Mouse (Mus musculus) intestine, embryonic 16.5 days (tissue): ENCODE data around the gene Clasp2. TPM values are rescaled to one million over a fixed set of nuclear protein-coding genes. Genes with fewer than 3 reads are reported as not detected.
A peak's percentile ranks its signal among the peaks of the same experiment; 100 is the strongest.

Experiments
- ATAC-seq: fragments of 200-750 bp; cut with Nextera tagmentation; 2 replicates; pipeline ENCODE4 v1.8.0; 2017; ENCODE audit warnings: moderate TSS enrichment, moderate library complexity
- H3K27ac ChIP-seq: fragments of 300-500 bp; sonication (generic); 2 replicates; pipeline ENCODE4 v1.5.1; 2014; ENCODE audit warnings: mild to moderate bottlenecking, low read length
- H3K27me3 ChIP-seq: fragments of 300-500 bp; sonication (generic); replicated peaks from 2 replicates; pipeline ENCODE4 v1.6.1; 2014; ENCODE audit warnings: low read length, control low read depth, mixed read lengths; ENCODE audit not compliant: control insufficient read depth, insufficient read depth
- H3K36me3 ChIP-seq: fragments of 300-500 bp; sonication (generic); 2 replicates; pipeline ENCODE4 v1.6.1; 2014; ENCODE audit warnings: low read length, control low read depth; ENCODE audit not compliant: control insufficient read depth, insufficient read depth
- H3K4me1 ChIP-seq: fragments of 300-500 bp; sonication (generic); 2 replicates; pipeline ENCODE4 v1.6.1; 2014; ENCODE audit warnings: low read length, control low read depth, mixed read lengths; ENCODE audit not compliant: control insufficient read depth, insufficient read depth
- H3K4me2 ChIP-seq: fragments of 300-500 bp; sonication (generic); 2 replicates; pipeline ENCODE4 v1.6.1; 2014; ENCODE audit warnings: low read depth, low read length, control low read depth
- H3K4me3 ChIP-seq: fragments of 300-500 bp; sonication (generic); 2 replicates; pipeline ENCODE4 v1.5.1; 2014; ENCODE audit warnings: mild to moderate bottlenecking, low read length
- H3K9ac ChIP-seq: fragments of 300-500 bp; sonication (generic); 2 replicates; pipeline ENCODE4 v1.6.1; 2014; ENCODE audit warnings: low read depth, low read length
- H3K9me3 ChIP-seq: fragments of 300-500 bp; sonication (generic); 2 replicates; pipeline ENCODE4 v1.6.1; 2016; ENCODE audit warnings: low read length, control low read depth; ENCODE audit not compliant: control insufficient read depth
- WGBS: fragments of 180-500 bp; shearing (Covaris S2); extraction: QIAGEN DNeasy Blood & Tissue Kit; methylation state at CpG from one replicate; pipeline ENCODE4 v1.1.7; 2014; 5-methylcytosine and 5-hydroxymethylcytosine counted together
- polyA plus RNA-seq: library from polyadenylated mRNA; unstranded; fragments of >200 nt; fragmentation: Nextera tagmentation; extraction: Ambion mirVana; gene quantifications from 2 replicates; pipeline ENCODE4 v1.2.1, GENCODE M21; 2015

Gene Clasp2
- polyA plus RNA-seq, 1 experiment from 2014 or later, result 13.4 TPM

DNA sequence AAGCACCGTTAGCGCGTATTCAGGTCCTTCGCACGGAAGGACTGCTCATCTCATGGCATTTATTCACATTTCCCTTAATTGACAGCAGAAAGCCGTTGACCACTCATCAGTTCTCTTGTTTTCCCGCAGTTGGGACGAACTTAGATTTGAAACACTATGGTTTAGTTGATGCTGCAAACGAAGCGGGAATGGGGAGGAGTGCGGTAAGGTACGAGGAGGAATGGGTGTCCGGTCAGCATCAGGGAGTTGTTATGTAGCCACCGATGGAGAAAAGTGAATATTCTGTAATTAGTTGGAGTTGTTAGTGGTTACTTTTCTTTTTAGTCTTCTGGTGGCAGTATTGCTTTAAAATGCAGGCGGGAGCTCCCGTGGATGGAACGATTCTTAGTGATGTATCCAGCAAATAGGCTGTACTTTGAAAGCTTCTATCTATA, 1.1 kb downstream of the Clasp2 start:
- H3K27ac ChIP-seq, result no peak overlapping the region
- 2% methylated on average over 17 of the region's 17 CpGs for WGBS

DNA sequence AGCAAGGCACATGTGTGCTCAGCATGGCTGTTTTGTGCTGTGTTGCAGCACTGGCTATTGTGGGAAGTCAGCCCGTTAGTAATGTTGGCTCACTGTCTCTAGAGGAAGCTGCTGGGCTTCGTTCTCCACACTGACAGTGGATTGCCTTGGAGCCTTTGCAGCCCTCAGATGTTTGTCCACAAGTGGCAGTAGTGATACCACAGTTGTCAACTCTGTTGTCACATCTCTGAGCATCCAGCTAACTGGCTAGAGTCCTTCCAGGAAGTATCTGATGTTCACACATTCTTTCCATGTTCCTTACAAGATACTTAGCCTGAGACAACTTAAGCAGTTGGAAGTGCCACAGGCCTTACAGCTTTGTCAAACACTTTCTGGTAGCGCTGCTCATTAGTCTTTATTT, 2.0 kb downstream of the Clasp2 start:
- Histone ChIP-seq H3K9me3 (no peaks in the 10 kb centered on the region), H3K27me3 (no peaks in the 10 kb centered on the region), H3K27ac (no peak overlapping the region), H3K4me1 (peaks cover 7% of the 10 kb centered on the region; the same call in 1 of the 2 replicates), H3K36me3 (no peaks in the 10 kb centered on the region), H3K4me3 (no peak overlapping the region), H3K9ac (peak overlapping the region; percentile 14; the same call in 1 of the 2 replicates), H3K4me2 (no peak overlapping the region)
- 59% methylated on average over 3 of the region's 3 CpGs for WGBS
- ATAC-seq, result no peak

More for the DNA sequence above, 1.1 kb downstream of the Clasp2 start:
- Histone ChIP-seq H3K27me3 (no peaks in the 10 kb centered on the region), H3K9ac (peak overlapping the region; percentile 84), H3K4me1 (peaks cover 7% of the 10 kb centered on the region; the same call in 1 of the 2 replicates), H3K9me3 (no peaks in the 10 kb centered on the region), H3K4me3 (peak overlapping the region; percentile 94), H3K36me3 (no peaks in the 10 kb centered on the region), H3K4me2 (peak overlapping the region; percentile 83)
- ATAC-seq, result no peak

DNA sequence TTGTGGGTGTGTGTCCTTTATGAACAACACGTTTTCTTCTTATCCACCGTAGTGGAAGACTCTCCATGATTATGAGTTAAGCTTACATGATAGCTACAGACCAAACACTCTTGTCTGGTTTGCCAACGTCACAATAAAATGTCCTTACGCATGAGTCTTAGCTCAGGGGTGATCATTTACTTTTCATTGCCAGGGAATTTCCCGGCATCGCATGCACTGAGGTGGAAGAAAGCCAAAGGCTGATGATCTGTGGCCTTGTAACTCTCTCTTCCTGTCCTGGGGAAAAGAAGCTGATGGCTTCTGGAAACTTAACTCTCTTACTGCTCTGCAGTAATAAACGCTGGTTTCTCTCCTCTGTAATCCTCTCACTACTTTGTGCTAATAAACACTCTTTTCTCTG, 8.1 kb downstream of the Clasp2 start:
- WGBS, result 66% methylated on average over 7 of the region's 7 CpGs

DNA sequence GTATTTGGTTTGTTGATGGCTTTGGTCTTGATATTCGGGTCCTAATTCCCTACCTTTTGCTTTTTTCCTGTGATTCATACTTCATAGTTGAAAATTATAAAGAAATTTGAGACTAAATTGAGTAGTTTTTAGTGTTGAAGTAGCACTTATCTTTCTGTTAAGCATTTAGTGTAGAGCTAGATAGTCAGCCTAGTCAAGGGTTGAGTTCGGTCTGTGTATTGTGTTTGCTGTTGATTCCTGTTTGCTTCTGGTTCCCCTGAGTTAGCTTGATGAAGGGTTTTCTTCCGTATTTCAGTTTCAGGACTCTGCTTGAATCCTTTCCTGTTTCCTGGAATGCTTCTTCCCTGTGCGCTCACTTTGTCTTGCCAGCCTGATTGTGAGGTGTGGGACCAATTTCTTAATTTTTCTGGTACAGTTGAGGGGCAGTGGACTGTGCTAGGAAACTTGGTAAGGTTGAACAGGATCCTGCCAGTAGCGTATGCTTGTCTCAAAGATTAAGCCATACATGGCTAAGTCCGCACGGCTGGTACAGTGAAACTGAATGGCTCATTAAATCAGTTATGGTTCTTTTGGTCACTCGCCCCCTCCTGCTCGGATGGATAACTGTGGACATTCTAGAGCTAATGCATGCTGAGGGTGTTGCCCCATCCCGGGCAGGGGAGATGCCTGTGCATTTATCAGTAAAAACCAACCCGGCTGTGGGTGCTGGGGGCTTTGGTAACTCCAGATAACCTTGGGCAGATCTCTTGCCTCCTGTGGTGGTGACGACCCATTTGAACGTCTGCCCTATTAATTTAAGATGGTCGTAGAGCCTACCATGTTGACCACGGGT, 14.8 kb downstream of the Clasp2 start:
- WGBS, result 88% methylated on average over 15 of the region's 15 CpGs
- Histone ChIP-seq H3K4me2 (no peak overlapping the region), H3K9me3 (0 out of 2 replicates have a peak, but pooled peaks cover 4% of the 10 kb centered on the region), H3K27me3 (no peaks in the 10 kb centered on the region), H3K4me1 (no peaks in the 10 kb centered on the region), H3K27ac (no peak overlapping the region), H3K4me3 (no peak overlapping the region), H3K36me3 (peaks cover 8% of the 10 kb centered on the region; the same call in 1 of the 2 replicates), H3K9ac (no peak overlapping the region)
- peak; percentile 26; the same call in 1 of the 2 replicates for ATAC-seq

More for the DNA sequence above, 8.1 kb downstream of the Clasp2 start:
- H3K9ac ChIP-seq, result no peak overlapping the region
- H3K9me3 ChIP-seq, result no peaks in the 10 kb centered on the region
- H3K4me2 ChIP-seq, result no peak overlapping the region
- H3K27ac ChIP-seq, result no peak overlapping the region
- no peaks in the 10 kb centered on the region for H3K27me3 ChIP-seq
- no peak overlapping the region for H3K4me3 ChIP-seq
- H3K36me3 ChIP-seq, result no peaks in the 10 kb centered on the region
- ATAC-seq, result no peak
- no peaks in the 10 kb centered on the region for H3K4me1 ChIP-seq

DNA sequence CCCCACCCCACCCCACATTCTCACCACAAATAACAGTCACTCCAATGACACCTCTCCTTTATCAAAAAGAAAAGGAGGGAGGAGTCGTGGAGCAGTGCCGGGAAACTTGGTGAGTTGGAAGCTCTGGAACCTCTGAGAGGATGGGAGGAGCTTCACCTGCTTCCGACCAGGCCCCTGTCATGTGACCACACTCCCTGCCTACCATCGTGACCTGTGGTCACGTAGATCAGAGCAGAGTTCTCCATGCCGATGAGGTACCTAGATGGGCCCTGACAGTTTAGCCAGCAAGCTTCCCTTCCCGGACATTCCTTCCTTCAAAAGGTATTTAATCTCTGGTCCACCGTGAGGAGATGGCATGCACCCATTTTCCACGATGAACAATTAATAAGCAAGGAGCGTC, 17.2 kb downstream of the Clasp2 start:
- WGBS, result 92% methylated on average over 10 of the region's 10 CpGs
- no peak overlapping the region for H3K9ac ChIP-seq
- H3K36me3 ChIP-seq, result peaks cover 8% of the 10 kb centered on the region; the same call in 1 of the 2 replicates
- H3K4me3 ChIP-seq, result no peak overlapping the region
- H3K4me1 ChIP-seq, result no peaks in the 10 kb centered on the region
- 0 out of 2 replicates have a peak, but pooled peaks cover 4% of the 10 kb centered on the region for H3K9me3 ChIP-seq
- no peaks in the 10 kb centered on the region for H3K27me3 ChIP-seq
- no peak overlapping the region for H3K27ac ChIP-seq
- no peak for ATAC-seq
- no peak overlapping the region for H3K4me2 ChIP-seq

DNA sequence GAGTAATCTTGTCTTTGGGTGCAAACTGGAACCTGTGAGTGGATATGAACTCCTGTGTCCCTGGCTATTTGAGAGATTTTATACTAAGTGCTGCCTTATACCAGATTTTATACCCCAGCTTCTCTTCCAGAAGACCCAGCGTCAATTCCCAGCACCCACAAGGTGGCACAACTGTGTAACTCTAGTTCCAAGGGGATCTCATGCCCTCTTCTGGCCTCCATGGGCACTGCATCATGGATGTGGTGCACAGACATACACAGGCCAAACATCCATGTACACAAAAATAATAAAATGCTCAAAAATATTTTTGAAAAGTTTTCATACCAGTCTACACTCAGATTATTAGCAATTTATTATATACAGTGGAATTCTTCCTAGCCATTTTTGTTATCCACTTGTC, 18.4 kb downstream of the Clasp2 start:
- no peak for ATAC-seq
- no peak overlapping the region for H3K27ac ChIP-seq
- 100% methylated on average over 1 of the region's 1 CpGs for WGBS
- no peaks in the 10 kb centered on the region for H3K27me3 ChIP-seq
- no peak overlapping the region for H3K9ac ChIP-seq
- H3K4me3 ChIP-seq, result no peak overlapping the region
- no peaks in the 10 kb centered on the region for H3K4me1 ChIP-seq
- H3K9me3 ChIP-seq, result 0 out of 2 replicates have a peak, but pooled peaks cover 4% of the 10 kb centered on the region
- H3K4me2 ChIP-seq, result no peak overlapping the region
- H3K36me3 ChIP-seq, result peaks cover 8% of the 10 kb centered on the region; the same call in 1 of the 2 replicates

DNA sequence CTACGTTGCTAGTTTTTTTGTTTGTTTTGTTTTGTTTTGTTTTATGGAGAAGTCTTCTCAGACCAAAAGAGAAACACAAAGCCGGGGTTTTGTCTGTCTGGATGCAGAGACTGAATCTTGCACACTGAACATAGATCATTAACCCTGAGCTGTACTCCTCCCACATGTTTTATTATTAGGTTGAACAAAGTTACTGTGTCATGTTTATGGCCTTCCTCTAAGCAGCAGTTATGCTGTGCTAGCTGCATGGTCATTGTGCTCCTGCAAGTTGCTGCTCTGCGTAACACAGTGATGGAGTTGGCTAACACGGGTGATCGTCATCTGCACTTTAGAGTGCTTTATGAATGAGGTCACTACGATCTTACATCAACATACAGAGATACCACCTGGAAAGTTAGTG, 21.1 kb downstream of the Clasp2 start:
- WGBS, result 81% methylated on average over 6 of the region's 6 CpGs
- H3K36me3 ChIP-seq, result peaks cover 8% of the 10 kb centered on the region; the same call in 1 of the 2 replicates
- no peaks in the 10 kb centered on the region for H3K4me1 ChIP-seq
- no peak overlapping the region for H3K4me2 ChIP-seq
- no peak overlapping the region for H3K27ac ChIP-seq
- H3K9ac ChIP-seq, result no peak overlapping the region
- no peak overlapping the region for H3K4me3 ChIP-seq
- no peaks in the 10 kb centered on the region for H3K27me3 ChIP-seq
- ATAC-seq, result peak; percentile 88
- H3K9me3 ChIP-seq, result 0 out of 2 replicates have a peak, but pooled peaks cover 4% of the 10 kb centered on the region

DNA sequence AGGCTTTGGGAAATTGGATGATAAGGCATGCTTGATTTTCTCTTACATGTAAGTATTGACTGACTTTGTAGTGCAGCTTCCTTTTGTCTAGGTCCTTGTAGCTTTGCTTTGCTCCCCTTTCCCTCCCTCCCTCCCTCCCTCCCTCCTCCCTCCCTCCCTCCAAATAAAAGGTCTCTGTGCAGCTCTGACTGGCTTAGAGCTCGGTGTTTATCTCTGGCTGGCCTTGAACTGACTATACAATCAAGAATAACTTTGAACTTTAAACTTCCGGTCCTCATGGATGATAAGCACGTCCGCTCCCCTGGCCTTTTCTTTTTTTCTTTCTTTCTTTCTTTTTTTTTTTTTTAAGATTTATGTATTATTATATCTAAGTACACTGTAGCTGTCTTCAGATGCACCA, 21.9 kb downstream of the Clasp2 start:
- Histone ChIP-seq H3K4me2 (no peak overlapping the region), H3K36me3 (peaks cover 8% of the 10 kb centered on the region; the same call in 1 of the 2 replicates), H3K27ac (no peak overlapping the region), H3K27me3 (no peaks in the 10 kb centered on the region), H3K9ac (no peak overlapping the region), H3K4me3 (no peak overlapping the region), H3K4me1 (no peaks in the 10 kb centered on the region), H3K9me3 (0 out of 2 replicates have a peak, but pooled peaks cover 4% of the 10 kb centered on the region)
- 50% methylated on average over 4 of the region's 4 CpGs for WGBS
- ATAC-seq, result peak; percentile 69

DNA sequence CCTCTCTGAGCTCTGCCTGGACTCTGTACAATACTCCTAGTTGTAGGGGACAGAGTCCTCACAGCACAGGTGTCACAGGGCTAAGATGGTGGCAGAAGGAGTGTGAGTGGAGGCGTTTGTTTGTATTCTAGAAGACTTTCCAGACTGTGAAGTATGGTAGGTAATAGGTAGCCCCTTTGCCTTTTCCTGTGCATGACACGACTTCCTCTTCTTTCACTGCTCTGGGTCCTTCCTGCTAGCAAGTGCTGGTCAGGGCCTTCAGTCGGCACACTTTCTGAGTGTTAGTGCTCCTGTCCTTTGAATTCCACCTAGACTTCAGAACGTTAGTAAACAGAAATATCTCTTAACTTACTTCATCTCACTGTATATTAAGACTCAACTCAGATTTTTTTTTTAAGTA, 29.4 kb downstream of the Clasp2 start:
- H3K27me3 ChIP-seq, result no peaks in the 10 kb centered on the region
- no peaks in the 10 kb centered on the region for H3K9me3 ChIP-seq
- 78% methylated on average over 4 of the region's 4 CpGs for WGBS
- H3K9ac ChIP-seq, result no peak overlapping the region
- H3K4me1 ChIP-seq, result no peaks in the 10 kb centered on the region
- H3K4me3 ChIP-seq, result no peak overlapping the region
- no peak overlapping the region for H3K4me2 ChIP-seq
- no peak overlapping the region for H3K27ac ChIP-seq
- H3K36me3 ChIP-seq, result no peaks in the 10 kb centered on the region
- no peak for ATAC-seq
